Mouse (Mus musculus): ENCODE data around the gene Lrrc8d. TPM values are rescaled to one million over a fixed set of nuclear protein-coding genes. Genes with fewer than 3 reads are reported as not detected.

Gene Lrrc8d
- polyA plus RNA-seq, 1 experiment from 2014 or later: 8.3 TPM

DNA sequence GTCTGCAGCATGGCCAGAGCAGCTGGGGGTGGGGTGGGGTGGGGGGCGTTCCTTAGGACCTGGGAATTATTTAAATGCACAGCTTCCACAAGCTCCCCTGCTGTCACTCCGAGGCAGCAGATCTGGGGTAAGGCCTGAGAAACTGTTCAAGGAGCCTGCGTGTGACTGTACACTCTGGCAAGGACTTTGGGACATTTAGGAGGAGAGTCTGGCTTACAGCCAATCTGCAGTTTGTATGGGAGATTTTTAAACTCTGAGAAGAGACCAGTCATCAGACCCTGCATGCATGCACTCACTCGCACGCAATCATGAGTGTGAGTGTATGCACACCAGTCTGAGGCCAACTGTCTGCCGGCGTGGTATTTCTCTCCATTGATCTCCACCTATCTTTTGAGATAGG lies 17.5 kb downstream of the Lrrc8d start:
- Histone ChIP-seq H3K27ac (ENCODE audit: low read depth, low read length) (no peak overlapping the region), H3K4me3 (ENCODE audit: low read depth, low read length) (no peak overlapping the region), H3K9ac (ENCODE audit: low read depth, low read length) (no peak overlapping the region), H3K27me3 (ENCODE audit: control insufficient read depth, insufficient read depth, low read length) (peaks cover 28% of the 10 kb centered on the region), H3K9me3 (replicated peaks; ENCODE audit: control insufficient read depth, low read length) (no peaks in the 10 kb centered on the region), H3K4me2 (no peak overlapping the region), H3K36me3 (ENCODE audit: control insufficient read depth, insufficient read depth, low read length) (no peaks in the 10 kb centered on the region), H3K4me1 (ENCODE audit: control insufficient read depth, insufficient read depth, low read length) (peaks cover 11% of the 10 kb centered on the region)
- no peak for ATAC-seq (replicated peaks; ENCODE audit: insufficient number of reproducible peaks, low FRiP score, low TSS enrichment)
- WGBS (ENCODE audit: insufficient replicate concordance): 62% methylated on average over 7 of the region's 7 CpGs

DNA sequence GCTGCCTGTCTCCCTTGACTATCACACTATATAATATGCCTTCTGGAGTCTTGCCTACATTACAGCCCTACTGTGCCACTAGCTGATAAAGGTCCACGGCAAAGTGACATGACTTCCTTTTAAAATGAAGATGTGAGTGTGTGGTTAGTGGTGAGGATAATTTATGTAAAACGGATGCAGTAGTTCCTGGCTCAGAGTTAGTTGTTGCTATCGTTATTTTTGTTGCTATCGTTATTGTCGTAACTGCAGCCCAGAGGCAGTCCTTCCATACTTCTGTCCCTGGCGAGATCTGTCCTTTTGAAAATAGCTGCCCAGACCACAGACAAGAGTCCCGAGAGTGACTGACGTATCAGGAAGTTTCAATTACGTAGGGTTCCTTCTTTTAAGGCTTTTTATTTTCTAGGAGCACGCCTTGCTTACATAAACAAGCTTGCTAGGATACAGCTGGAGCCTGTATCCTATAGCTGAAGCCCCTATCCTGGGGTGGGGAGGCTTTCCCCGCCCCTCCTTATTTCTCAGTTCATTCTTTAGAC lies 18.4 kb downstream of the Lrrc8d start:
- no peaks in the 10 kb centered on the region for H3K36me3 ChIP-seq (ENCODE audit: control insufficient read depth, insufficient read depth, low read length)
- no peak overlapping the region for H3K27ac ChIP-seq (ENCODE audit: low read depth, low read length)
- peaks cover 11% of the 10 kb centered on the region for H3K4me1 ChIP-seq (ENCODE audit: control insufficient read depth, insufficient read depth, low read length)
- WGBS (ENCODE audit: insufficient replicate concordance): 69% methylated on average over 11 of the region's 11 CpGs
- H3K4me2 ChIP-seq: no peak overlapping the region
- H3K9ac ChIP-seq (ENCODE audit: low read depth, low read length): no peak overlapping the region
- no peak overlapping the region for H3K4me3 ChIP-seq (ENCODE audit: low read depth, low read length)
- no peaks in the 10 kb centered on the region for H3K9me3 ChIP-seq (replicated peaks; ENCODE audit: control insufficient read depth, low read length)
- no peak for ATAC-seq (replicated peaks; ENCODE audit: insufficient number of reproducible peaks, low FRiP score, low TSS enrichment)
- peaks cover 31% of the 10 kb centered on the region for H3K27me3 ChIP-seq (ENCODE audit: control insufficient read depth, insufficient read depth, low read length)

DNA sequence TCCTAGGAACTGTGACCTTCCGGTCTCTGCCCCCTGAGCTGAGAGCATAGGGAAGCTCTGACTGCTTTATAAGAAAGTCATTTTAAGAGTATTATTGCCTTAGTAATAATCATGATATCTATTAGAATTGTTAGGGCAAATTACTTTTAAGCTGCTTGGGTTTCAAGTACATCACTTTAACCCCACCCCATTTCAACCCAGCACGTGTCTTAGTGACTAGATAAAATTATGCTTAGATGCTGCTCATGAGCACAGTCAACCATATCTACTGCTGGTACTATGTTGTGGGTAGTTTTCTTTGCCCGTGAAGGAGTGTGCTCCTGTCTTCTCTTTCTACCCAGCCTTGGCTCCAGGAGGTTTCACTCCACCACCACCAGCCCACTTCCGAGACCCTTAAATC lies 21.5 kb downstream of the Lrrc8d start:
- peaks cover 13% of the 10 kb centered on the region for H3K27me3 ChIP-seq (ENCODE audit: control insufficient read depth, insufficient read depth, low read length)

DNA sequence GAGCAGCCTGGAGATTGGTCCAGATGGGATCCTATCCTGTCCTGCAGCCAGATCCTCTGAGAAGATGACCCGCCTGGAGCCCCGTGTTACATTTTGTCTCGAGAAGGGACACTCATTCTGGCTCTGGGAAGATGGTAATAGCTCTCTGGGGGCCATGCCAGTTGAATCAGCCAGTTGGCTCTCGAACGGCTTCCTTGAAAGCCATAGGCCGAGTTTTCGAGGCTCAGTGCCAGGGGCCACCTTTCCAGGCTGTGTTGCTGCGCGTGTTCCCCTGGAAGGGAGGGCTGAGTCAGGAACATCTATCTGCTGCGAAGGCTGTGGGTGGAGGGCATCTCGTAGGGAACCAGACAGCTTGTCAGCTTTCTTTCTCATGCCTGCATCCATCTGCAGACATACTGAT lies 23.0 kb downstream of the Lrrc8d start:
- 89% methylated on average over 11 of the region's 11 CpGs for WGBS (ENCODE audit: insufficient replicate concordance)
- no peak overlapping the region for H3K27ac ChIP-seq (ENCODE audit: low read depth, low read length)
- peaks cover 12% of the 10 kb centered on the region for H3K27me3 ChIP-seq (ENCODE audit: control insufficient read depth, insufficient read depth, low read length)
- no peak overlapping the region for H3K9ac ChIP-seq (ENCODE audit: low read depth, low read length)
- H3K4me1 ChIP-seq (ENCODE audit: control insufficient read depth, insufficient read depth, low read length): peaks cover 3% of the 10 kb centered on the region
- no peaks in the 10 kb centered on the region for H3K9me3 ChIP-seq (replicated peaks; ENCODE audit: control insufficient read depth, low read length)
- no peaks in the 10 kb centered on the region for H3K36me3 ChIP-seq (ENCODE audit: control insufficient read depth, insufficient read depth, low read length)
- no peak overlapping the region for H3K4me2 ChIP-seq
- no peak for ATAC-seq (replicated peaks; ENCODE audit: insufficient number of reproducible peaks, low FRiP score, low TSS enrichment)
- H3K4me3 ChIP-seq (ENCODE audit: low read depth, low read length): no peak overlapping the region

More for the DNA sequence above, 21.5 kb downstream of the Lrrc8d start:
- H3K4me2 ChIP-seq: no peak overlapping the region
- no peak for ATAC-seq (replicated peaks; ENCODE audit: insufficient number of reproducible peaks, low FRiP score, low TSS enrichment)
- no peaks in the 10 kb centered on the region for H3K9me3 ChIP-seq (replicated peaks; ENCODE audit: control insufficient read depth, low read length)
- H3K4me3 ChIP-seq (ENCODE audit: low read depth, low read length): no peak overlapping the region
- no peak overlapping the region for H3K9ac ChIP-seq (ENCODE audit: low read depth, low read length)
- no peak overlapping the region for H3K27ac ChIP-seq (ENCODE audit: low read depth, low read length)
- no peaks in the 10 kb centered on the region for H3K36me3 ChIP-seq (ENCODE audit: control insufficient read depth, insufficient read depth, low read length)
- peaks cover 11% of the 10 kb centered on the region for H3K4me1 ChIP-seq (ENCODE audit: control insufficient read depth, insufficient read depth, low read length)
- 79% methylated on average over 4 of the region's 4 CpGs for WGBS (ENCODE audit: insufficient replicate concordance)

DNA sequence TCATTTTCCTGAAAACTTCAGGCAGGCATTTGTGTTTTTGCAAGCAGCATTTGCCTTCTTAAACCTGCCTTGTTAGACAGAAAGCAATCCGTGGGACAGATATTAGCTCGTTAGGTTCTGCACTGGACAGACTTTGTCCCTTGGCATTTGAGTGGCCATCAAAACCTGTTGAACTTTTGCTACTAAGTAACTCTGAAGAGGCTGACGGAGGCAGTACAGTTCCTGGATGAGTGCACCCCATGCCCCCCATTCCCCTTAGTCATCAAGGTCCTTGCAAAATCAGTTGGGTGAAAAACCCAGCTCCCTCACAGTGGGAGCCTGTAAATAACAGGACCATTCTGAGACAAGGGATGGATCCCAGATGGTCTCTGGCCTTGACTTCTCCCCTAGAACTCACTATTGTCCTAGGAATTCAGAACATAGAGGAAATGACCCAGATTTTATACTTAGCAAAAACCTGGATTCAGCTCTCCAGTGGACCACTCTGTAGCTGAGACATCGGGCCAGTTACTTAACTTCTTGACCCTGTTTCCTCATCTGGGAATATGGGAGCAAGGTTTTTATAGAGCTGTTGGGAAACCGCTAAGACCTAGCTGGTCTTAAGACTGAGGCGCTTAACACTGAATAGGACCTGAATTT lies 30.5 kb downstream of the Lrrc8d start:
- ATAC-seq (replicated peaks; ENCODE audit: insufficient number of reproducible peaks, low FRiP score, low TSS enrichment): no peak
- Histone ChIP-seq H3K36me3 (ENCODE audit: control insufficient read depth, insufficient read depth, low read length) (no peaks in the 10 kb centered on the region), H3K9ac (ENCODE audit: low read depth, low read length) (no peak overlapping the region), H3K4me3 (ENCODE audit: low read depth, low read length) (no peak overlapping the region), H3K9me3 (replicated peaks; ENCODE audit: control insufficient read depth, low read length) (no peaks in the 10 kb centered on the region), H3K4me2 (no peak overlapping the region), H3K27ac (ENCODE audit: low read depth, low read length) (no peak overlapping the region), H3K4me1 (ENCODE audit: control insufficient read depth, insufficient read depth, low read length) (peaks cover 6% of the 10 kb centered on the region; the same call in 1 of the 2 replicates), H3K27me3 (ENCODE audit: control insufficient read depth, insufficient read depth, low read length) (peaks cover 15% of the 10 kb centered on the region)
- 87% methylated on average over 6 of the region's 6 CpGs for WGBS (ENCODE audit: insufficient replicate concordance)

DNA sequence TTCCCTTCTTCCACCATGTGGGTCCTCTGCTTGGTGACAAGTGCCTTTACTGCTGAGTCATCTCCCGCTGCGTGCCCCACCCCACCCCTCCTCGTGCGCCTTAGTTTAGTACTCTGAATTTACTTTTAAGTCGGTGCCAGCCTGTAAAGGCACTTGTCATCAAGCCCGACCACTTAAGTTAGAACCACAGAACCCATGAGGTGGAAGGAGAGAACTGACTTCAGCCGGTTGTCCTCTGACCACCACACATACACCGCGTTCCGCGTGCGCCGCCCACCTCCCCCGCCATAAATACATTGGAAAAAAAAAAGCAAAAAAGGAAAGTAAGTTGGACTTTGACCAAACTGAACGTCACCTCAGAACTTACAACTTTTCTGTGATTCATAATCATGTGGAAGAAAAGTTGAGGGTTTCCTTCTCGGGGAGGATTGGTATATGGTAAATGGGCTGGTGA lies 31.4 kb downstream of the Lrrc8d start:
- H3K9ac ChIP-seq (ENCODE audit: low read depth, low read length): peak overlapping the region; percentile 76; the same call in 1 of the 2 replicates

DNA sequence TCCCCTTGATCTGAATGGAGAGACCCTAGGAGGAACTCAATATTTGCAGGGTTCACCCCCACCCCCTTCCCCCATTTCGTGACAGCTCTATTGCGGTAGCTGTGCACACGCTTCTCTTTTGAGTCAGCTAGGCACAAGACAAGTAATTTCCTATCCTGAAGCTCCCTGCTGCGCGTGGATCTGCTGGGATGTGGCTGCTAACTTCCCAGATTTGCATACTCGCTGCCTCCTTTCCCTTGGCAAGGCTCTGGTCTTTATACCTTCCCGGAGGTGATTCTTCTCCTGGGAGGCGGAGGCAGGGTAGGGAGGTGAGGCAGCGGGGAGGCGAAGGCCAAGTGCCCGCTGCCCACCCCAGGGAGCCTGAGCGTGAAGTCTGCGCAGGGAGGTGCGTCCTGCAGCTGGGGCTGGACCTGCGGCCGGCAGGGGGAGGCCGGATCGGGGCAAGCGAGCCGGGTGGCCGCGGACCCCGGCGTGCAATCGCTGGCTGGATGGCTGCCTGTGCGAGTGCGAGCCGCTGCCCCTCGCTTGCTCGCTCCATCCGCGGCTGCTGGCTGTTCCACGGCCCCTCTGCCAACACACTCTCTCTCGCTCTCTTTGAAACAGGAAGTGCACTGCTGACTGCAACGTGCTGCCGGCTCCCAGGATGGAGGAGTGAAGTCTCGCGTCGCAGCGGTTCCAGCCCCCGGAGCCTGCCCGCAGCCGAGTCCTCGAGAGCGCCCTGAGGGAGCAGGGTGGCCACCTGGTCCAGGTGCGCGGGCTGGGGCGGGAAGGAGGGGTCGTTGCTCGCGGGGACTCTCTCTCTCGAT lies 32.1 kb downstream of the Lrrc8d start:
- H3K9ac ChIP-seq (ENCODE audit: low read depth, low read length): peak overlapping the region; percentile 76
- peak overlapping the region; percentile 99 for H3K4me2 ChIP-seq
- no peaks in the 10 kb centered on the region for H3K9me3 ChIP-seq (replicated peaks; ENCODE audit: control insufficient read depth, low read length)
- WGBS (ENCODE audit: insufficient replicate concordance): 2% methylated on average over 52 of the region's 52 CpGs
- peak; percentile 79 for ATAC-seq (replicated peaks; ENCODE audit: insufficient number of reproducible peaks, low FRiP score, low TSS enrichment)
- H3K36me3 ChIP-seq (ENCODE audit: control insufficient read depth, insufficient read depth, low read length): no peaks in the 10 kb centered on the region
- no peak overlapping the region for H3K27ac ChIP-seq (ENCODE audit: low read depth, low read length)
- H3K27me3 ChIP-seq (ENCODE audit: control insufficient read depth, insufficient read depth, low read length): peaks cover 15% of the 10 kb centered on the region
- peak overlapping the region; percentile 62 for H3K4me3 ChIP-seq (ENCODE audit: low read depth, low read length)
- H3K4me1 ChIP-seq (ENCODE audit: control insufficient read depth, insufficient read depth, low read length): peaks cover 6% of the 10 kb centered on the region; the same call in 1 of the 2 replicates

More for the DNA sequence above, 31.4 kb downstream of the Lrrc8d start:
- no peak for ATAC-seq (replicated peaks; ENCODE audit: insufficient number of reproducible peaks, low FRiP score, low TSS enrichment)
- Histone ChIP-seq H3K27ac (ENCODE audit: low read depth, low read length) (no peak overlapping the region), H3K4me1 (ENCODE audit: control insufficient read depth, insufficient read depth, low read length) (peaks cover 6% of the 10 kb centered on the region; the same call in 1 of the 2 replicates), H3K27me3 (ENCODE audit: control insufficient read depth, insufficient read depth, low read length) (peaks cover 15% of the 10 kb centered on the region), H3K9me3 (replicated peaks; ENCODE audit: control insufficient read depth, low read length) (no peaks in the 10 kb centered on the region), H3K4me2 (peak overlapping the region; percentile 99), H3K36me3 (ENCODE audit: control insufficient read depth, insufficient read depth, low read length) (no peaks in the 10 kb centered on the region), H3K4me3 (ENCODE audit: low read depth, low read length) (peak overlapping the region; percentile 62)
- 19% methylated on average over 16 of the region's 16 CpGs for WGBS (ENCODE audit: insufficient replicate concordance)

DNA sequence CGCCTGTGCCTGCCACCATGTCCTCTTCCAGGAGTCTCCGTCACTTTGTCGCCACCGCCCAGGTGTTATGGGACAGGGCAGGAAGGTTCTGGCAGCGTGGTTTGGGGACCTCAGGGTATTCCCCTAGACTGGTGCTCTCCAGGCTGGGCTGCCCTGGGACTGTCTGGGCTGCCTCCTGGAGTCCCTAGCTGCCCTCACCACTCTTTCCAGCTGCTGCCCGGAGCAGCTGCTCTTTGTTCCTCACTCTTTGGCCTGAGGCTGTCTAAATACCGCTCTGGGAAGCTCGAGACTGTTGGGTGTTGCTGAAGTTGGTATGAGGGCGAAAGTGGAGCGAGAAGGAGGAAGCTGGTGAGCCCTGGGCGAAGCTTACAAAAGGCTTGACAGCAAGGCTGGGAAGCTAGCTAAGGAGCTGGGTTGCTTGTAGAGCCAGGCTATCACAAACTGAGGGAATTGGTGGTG lies 32.7 kb downstream of the Lrrc8d start:
- no peak overlapping the region for H3K27ac ChIP-seq (ENCODE audit: low read depth, low read length)
- WGBS (ENCODE audit: insufficient replicate concordance): 16% methylated on average over 11 of the region's 11 CpGs
- H3K27me3 ChIP-seq (ENCODE audit: control insufficient read depth, insufficient read depth, low read length): peaks cover 15% of the 10 kb centered on the region
- no peaks in the 10 kb centered on the region for H3K36me3 ChIP-seq (ENCODE audit: control insufficient read depth, insufficient read depth, low read length)
- peaks cover 6% of the 10 kb centered on the region; the same call in 1 of the 2 replicates for H3K4me1 ChIP-seq (ENCODE audit: control insufficient read depth, insufficient read depth, low read length)
- peak overlapping the region; percentile 62 for H3K4me3 ChIP-seq (ENCODE audit: low read depth, low read length)
- peak; percentile 52; the same call in 1 of the 2 replicates for ATAC-seq (replicated peaks; ENCODE audit: insufficient number of reproducible peaks, low FRiP score, low TSS enrichment)
- H3K9ac ChIP-seq (ENCODE audit: low read depth, low read length): peak overlapping the region; percentile 76
- no peaks in the 10 kb centered on the region for H3K9me3 ChIP-seq (replicated peaks; ENCODE audit: control insufficient read depth, low read length)
- H3K4me2 ChIP-seq: peak overlapping the region; percentile 99
